Comparison of ENCODE assay signal across 20 mouse cellular contexts in genomic region chr9:56915116-56915515, GRCm38 (mm10). TPM values are rescaled to one million over a fixed set of nuclear protein-coding genes. Genes with fewer than 3 reads are reported as not detected.
"Had no signal": no experiment of that assay in that cellular context is flagged by ENCODE, and none has a peak within 500 bp of the region (broad histone marks: within the 10 kb centered on the region; RNA-seq: fewer than 3 reads in every experiment).

No protein-coding gene starts in this region.

- H3K4me3 ChIP-seq: intestine, embryonic 15.5 days; limb, embryonic 12.5 days; liver, embryonic 13.5 days; megakaryocyte, embryonic 14.5 days; midbrain, embryonic 15.5 days; neural tube, embryonic 13.5 days; stomach, embryonic 15.5 days had no signal

- H3K27ac ChIP-seq: intestine, embryonic 15.5 days; limb, embryonic 12.5 days; liver, embryonic 13.5 days; macrophage; midbrain, embryonic 15.5 days; neural tube, embryonic 13.5 days; stomach, embryonic 15.5 days had no signal

- H3K9me3 ChIP-seq: intestine, embryonic 15.5 days; limb, embryonic 12.5 days; liver, embryonic 13.5 days; megakaryocyte, embryonic 14.5 days; midbrain, embryonic 15.5 days; neural tube, embryonic 13.5 days; stomach, embryonic 15.5 days had no signal

- H3K4me2 ChIP-seq: intestine, embryonic 15.5 days; limb, embryonic 12.5 days; liver, embryonic 13.5 days; midbrain, embryonic 11.5 days; midbrain, embryonic 15.5 days; neural tube, embryonic 13.5 days; stomach, embryonic 15.5 days had no signal

- H3K9ac ChIP-seq: intestine, embryonic 15.5 days; limb, embryonic 12.5 days; liver, embryonic 13.5 days; liver, postnatal 0 days; midbrain, embryonic 15.5 days; neural tube, embryonic 13.5 days; stomach, embryonic 15.5 days had no signal

- H3K4me1 ChIP-seq: intestine, embryonic 15.5 days; liver, embryonic 13.5 days; megakaryocyte, embryonic 14.5 days; midbrain, embryonic 15.5 days; neural tube, embryonic 13.5 days; stomach, embryonic 15.5 days had no signal

- DNase-seq: kidney, adult 18-20 months; kidney, postnatal 10 days; kidney, postnatal 4 days; layer of hippocampus, postnatal 36 days; liver; liver, embryonic 13.5 days; liver, postnatal 0 days; retina, postnatal 1 day; right cerebral cortex, postnatal 4 days; spleen, adult 18-20 months had no signal

- H3K36me3 ChIP-seq: liver, embryonic 13.5 days; midbrain, embryonic 15.5 days had no signal

- H3K27me3 ChIP-seq: intestine, embryonic 15.5 days; limb, embryonic 12.5 days; liver, embryonic 13.5 days; midbrain, embryonic 15.5 days; neural tube, embryonic 13.5 days; stomach, embryonic 15.5 days had no signal

- ATAC-seq: intestine, embryonic 15.5 days; liver, postnatal 0 days; midbrain, embryonic 15.5 days had no signal

RNA-seq across cellular contexts. Expression of gene Cspg4, which starts 50.3 kb away (rescaled TPM):
- polyA plus RNA-seq: macrophage had no signal

RNA-seq across cellular contexts. Expression of gene Odf3l1, which starts 50.6 kb away (rescaled TPM):
- total RNA-seq: layer of hippocampus, adult 8-10 months; layer of hippocampus, postnatal 36 days; left cerebral cortex, postnatal 36 days had no signal
- polyA plus RNA-seq: liver, embryonic 13.5 days; liver, postnatal 0 days; macrophage; midbrain, embryonic 11.5 days; midbrain, embryonic 15.5 days; neural tube, embryonic 13.5 days had no signal
